Mouse (Mus musculus) stomach, embryonic 15.5 days (tissue): ENCODE measurements around the gene Aacs. TPM values are rescaled to one million over a fixed set of nuclear protein-coding genes. Genes with fewer than 3 reads are reported as not detected.
A peak's percentile ranks its signal among the peaks of the same experiment; 100 is the strongest.
"Not testable (repeated sequence)": the region's sequence is repeated elsewhere in the genome, so short reads cannot be mapped to it uniquely, and the experiment has no call there.

Source experiments
- ATAC-seq: fragments of 200-750 bp; cut with Nextera tagmentation; 2 replicates; pipeline ENCODE4 v1.8.0; 2017; ENCODE audit warnings: low read depth, moderate number of reproducible peaks, moderate TSS enrichment; ENCODE audit not compliant: insufficient read depth, low FRiP score
- H3K27ac ChIP-seq: fragments of 300-500 bp; sonication (generic); 2 replicates; pipeline ENCODE4 v1.5.1; 2015; ENCODE audit warnings: mild to moderate bottlenecking, inconsistent platforms
- H3K27me3 ChIP-seq: fragments of 300-500 bp; sonication (generic); replicated peaks from 2 replicates; pipeline ENCODE4 v1.6.1; 2015; ENCODE audit warnings: inconsistent platforms
- H3K36me3 ChIP-seq: fragments of 300-500 bp; sonication (generic); 2 replicates; pipeline ENCODE4 v1.6.1; 2015; ENCODE audit warnings: inconsistent platforms
- H3K4me1 ChIP-seq: fragments of 300-500 bp; sonication (generic); 2 replicates; pipeline ENCODE4 v1.6.1; 2015; ENCODE audit warnings: inconsistent platforms
- H3K4me2 ChIP-seq: fragments of 300-500 bp; sonication (generic); 2 replicates; pipeline ENCODE4 v1.6.1; 2015; ENCODE audit warnings: mild to moderate bottlenecking, inconsistent platforms
- H3K4me3 ChIP-seq: fragments of 300-500 bp; sonication (generic); replicated peaks from 2 replicates; pipeline ENCODE4 v1.5.1; 2015; ENCODE audit warnings: inconsistent platforms
- H3K9ac ChIP-seq: fragments of 300-500 bp; sonication (generic); 2 replicates; pipeline ENCODE4 v1.6.1; 2015; ENCODE audit warnings: inconsistent platforms
- H3K9me3 ChIP-seq: fragments of 300-500 bp; sonication (generic); 2 replicates; pipeline ENCODE4 v1.6.1; 2016; ENCODE audit warnings: inconsistent platforms
- WGBS: fragments of 180-500 bp; shearing (Covaris S2); methylation state at CpG from one replicate; pipeline ENCODE4 v1.1.7; 2015; 5-methylcytosine and 5-hydroxymethylcytosine counted together
- polyA plus RNA-seq: library from polyadenylated mRNA; unstranded; fragments of >200 nt; fragmentation: Nextera tagmentation; extraction: Ambion mirVana; gene quantifications from 2 replicates; pipeline ENCODE4 v1.2.1, GENCODE M21; 2015

Aacs gene
- polyA plus RNA-seq, 1 experiment from 2014 or later, result 58.8 TPM

GRCm38 (mm10) chr5:125483712-125484611, 8.3 kb downstream of the Aacs start:
- Histone ChIP-seq H3K36me3 (peaks cover 24% of the 10 kb centered on the region; the same call in 1 of the 2 replicates), H3K4me3 (no peak overlapping the region), H3K9me3 (no peaks in the 10 kb centered on the region), H3K27me3 (no peaks in the 10 kb centered on the region), H3K4me2 (no peak overlapping the region), H3K4me1 (peaks cover 9% of the 10 kb centered on the region), H3K27ac (no peak overlapping the region), H3K9ac (no peak overlapping the region)
- 70% methylated on average over 6 of the region's 6 CpGs for WGBS
- ATAC-seq, result no peak

- H3K4me3 ChIP-seq, result no peak overlapping the region
- ATAC-seq, result no peak
- no peak overlapping the region for H3K4me2 ChIP-seq
- H3K27ac ChIP-seq, result no peak overlapping the region
- H3K27me3 ChIP-seq, result no peaks in the 10 kb centered on the region
- peaks cover 8% of the 10 kb centered on the region for H3K4me1 ChIP-seq
- H3K9me3 ChIP-seq, result no peaks in the 10 kb centered on the region
- peaks cover 32% of the 10 kb centered on the region for H3K36me3 ChIP-seq
- no peak overlapping the region for H3K9ac ChIP-seq
- WGBS, result 91% methylated on average over 4 of the region's 4 CpGs
Measured at GRCm38 (mm10) chr5:125485031-125485778, 9.6 kb downstream of the Aacs start.

- 93% methylated on average over 1 of the region's 1 CpGs for WGBS
- no peak for ATAC-seq
- H3K36me3 ChIP-seq, result peaks cover 39% of the 10 kb centered on the region
- no peaks in the 10 kb centered on the region for H3K4me1 ChIP-seq
- no peak overlapping the region for H3K4me3 ChIP-seq
- H3K27ac ChIP-seq, result no peak overlapping the region
- H3K4me2 ChIP-seq, result no peak overlapping the region
- no peak overlapping the region for H3K9ac ChIP-seq
- no peaks in the 10 kb centered on the region for H3K9me3 ChIP-seq
- H3K27me3 ChIP-seq, result no peaks in the 10 kb centered on the region
Measured at GRCm38 (mm10) chr5:125486088-125486487, 10.5 kb downstream of the Aacs start.

GRCm38 (mm10) chr5:125487375-125488115, 11.9 kb downstream of the Aacs start:
- no peaks in the 10 kb centered on the region for H3K9me3 ChIP-seq
- 77% methylated on average over 11 of the region's 11 CpGs for WGBS
- peaks cover 48% of the 10 kb centered on the region for H3K36me3 ChIP-seq
- no peak overlapping the region for H3K9ac ChIP-seq
- H3K27me3 ChIP-seq, result no peaks in the 10 kb centered on the region
- no peak overlapping the region for H3K27ac ChIP-seq
- H3K4me3 ChIP-seq, result no peak overlapping the region
- no peak overlapping the region for H3K4me2 ChIP-seq
- no peak for ATAC-seq
- no peaks in the 10 kb centered on the region for H3K4me1 ChIP-seq

- H3K9me3 ChIP-seq, result no peaks in the 10 kb centered on the region
- H3K4me1 ChIP-seq, result no peaks in the 10 kb centered on the region
- H3K36me3 ChIP-seq, result peaks cover 47% of the 10 kb centered on the region
- H3K27ac ChIP-seq, result no peak overlapping the region
- 47% methylated on average over 4 of the region's 4 CpGs for WGBS
- no peak overlapping the region for H3K4me2 ChIP-seq
- no peak overlapping the region for H3K9ac ChIP-seq
- ATAC-seq, result no peak
- H3K4me3 ChIP-seq, result no peak overlapping the region
- no peaks in the 10 kb centered on the region for H3K27me3 ChIP-seq
Measured at GRCm38 (mm10) chr5:125488116-125488455, 12.5 kb downstream of the Aacs start.

- ATAC-seq, H3K9ac ChIP-seq, H3K9me3 ChIP-seq, H3K27ac ChIP-seq, H3K4me1 ChIP-seq, H3K4me3 ChIP-seq, H3K4me2 ChIP-seq, H3K27me3 ChIP-seq: not testable (repeated sequence)
- H3K36me3 ChIP-seq, result peaks cover 42% of the 10 kb centered on the region
- 91% methylated on average over 5 of the region's 5 CpGs for WGBS
Measured at GRCm38 (mm10) chr5:125488953-125489352, 13.3 kb downstream of the Aacs start.

GRCm38 (mm10) chr5:125491107-125491506, 15.5 kb downstream of the Aacs start:
- Histone ChIP-seq H3K27me3 (no peaks in the 10 kb centered on the region), H3K4me3 (no peak overlapping the region), H3K27ac (no peak overlapping the region), H3K4me1 (no peaks in the 10 kb centered on the region), H3K9me3 (no peaks in the 10 kb centered on the region), H3K4me2 (no peak overlapping the region), H3K9ac (no peak overlapping the region), H3K36me3 (peaks cover 32% of the 10 kb centered on the region)
- 91% methylated on average over 10 of the region's 10 CpGs for WGBS
- no peak for ATAC-seq

GRCm38 (mm10) chr5:125492379-125493092, 16.9 kb downstream of the Aacs start:
- no peaks in the 10 kb centered on the region for H3K9me3 ChIP-seq
- no peak overlapping the region for H3K4me2 ChIP-seq
- H3K4me3 ChIP-seq, result no peak overlapping the region
- H3K27me3 ChIP-seq, result no peaks in the 10 kb centered on the region
- ATAC-seq, result peak; percentile 41; the same call in 1 of the 2 replicates
- peaks cover 28% of the 10 kb centered on the region for H3K36me3 ChIP-seq
- H3K27ac ChIP-seq, result no peak overlapping the region
- H3K4me1 ChIP-seq, result no peaks in the 10 kb centered on the region
- H3K9ac ChIP-seq, result no peak overlapping the region
- 68% methylated on average over 17 of the region's 17 CpGs for WGBS

- Histone ChIP-seq H3K27me3 (no peaks in the 10 kb centered on the region), H3K9ac (no peak overlapping the region), H3K9me3 (no peaks in the 10 kb centered on the region), H3K4me2 (no peak overlapping the region), H3K27ac (no peak overlapping the region), H3K4me1 (no peaks in the 10 kb centered on the region), H3K4me3 (no peak overlapping the region), H3K36me3 (peaks cover 27% of the 10 kb centered on the region)
- no peak for ATAC-seq
- WGBS, result 78% methylated on average over 5 of the region's 5 CpGs
Measured at GRCm38 (mm10) chr5:125493093-125493423, 17.4 kb downstream of the Aacs start.

- no peak overlapping the region for H3K4me2 ChIP-seq
- H3K36me3 ChIP-seq, result peaks cover 23% of the 10 kb centered on the region
- H3K4me3 ChIP-seq, result no peak overlapping the region
- no peaks in the 10 kb centered on the region for H3K9me3 ChIP-seq
- no peaks in the 10 kb centered on the region for H3K27me3 ChIP-seq
- no peak overlapping the region for H3K27ac ChIP-seq
- ATAC-seq, result no peak
- H3K4me1 ChIP-seq, result no peaks in the 10 kb centered on the region
- WGBS, result 88% methylated on average over 10 of the region's 10 CpGs
- H3K9ac ChIP-seq, result no peak overlapping the region
Measured at GRCm38 (mm10) chr5:125495655-125496054, 20.0 kb downstream of the Aacs start.

GRCm38 (mm10) chr5:125497821-125498600, 22.4 kb downstream of the Aacs start:
- H3K4me1 ChIP-seq, result no peaks in the 10 kb centered on the region
- no peak overlapping the region for H3K27ac ChIP-seq
- 66% methylated on average over 12 of the region's 12 CpGs for WGBS
- 0 out of 2 replicates have a peak, but pooled peaks cover 12% of the 10 kb centered on the region for H3K36me3 ChIP-seq
- H3K4me3 ChIP-seq, result no peak overlapping the region
- no peaks in the 10 kb centered on the region for H3K9me3 ChIP-seq
- no peak overlapping the region for H3K9ac ChIP-seq
- no peak overlapping the region for H3K4me2 ChIP-seq
- H3K27me3 ChIP-seq, result no peaks in the 10 kb centered on the region
- no peak for ATAC-seq
